Mouse (Mus musculus) C2C12 (cell line): ENCODE results near the gene Chn2. TPM values are rescaled to one million over a fixed set of nuclear protein-coding genes. Genes with fewer than 3 reads are reported as not detected.

Experiments
- H3K27me3 ChIP-seq: one replicate; pipeline ENCODE4 v1.6.1; 2011; ENCODE audit not compliant: control insufficient read depth, insufficient read depth, insufficient read length
- H3K36me3 ChIP-seq: one replicate; pipeline ENCODE4 v1.6.1; 2011; ENCODE audit not compliant: control insufficient read depth, insufficient read depth
- H3K4me3 ChIP-seq: one replicate; pipeline ENCODE4 v1.5.1; 2011; ENCODE audit warnings: mild to moderate bottlenecking, control low read depth; ENCODE audit not compliant: poor library complexity, insufficient read depth, severe bottlenecking
- H3K79me2 ChIP-seq: one replicate; pipeline ENCODE4 v1.6.1; 2011; ENCODE audit not compliant: control insufficient read depth, insufficient read depth
- H3K79me3 ChIP-seq: one replicate; pipeline ENCODE4 v1.6.1; 2011; ENCODE audit warnings: low read depth, control low read depth
- H3ac ChIP-seq: one replicate; pipeline ENCODE3; 2011; ENCODE audit warnings: low read depth; ENCODE audit not compliant: control insufficient read depth, insufficient read length
- CEBPB ChIP-seq: IDR thresholded peaks from one replicate; pipeline ENCODE4 v1.6.1; 2011; ENCODE audit warnings: low read depth, mild to moderate bottlenecking, control low read depth, moderate library complexity
- CTCF ChIP-seq: IDR thresholded peaks from one replicate; pipeline ENCODE4 v1.5.1; 2011; ENCODE audit not compliant: control insufficient read depth, insufficient read depth, insufficient read length
- FOSL1 ChIP-seq: IDR thresholded peaks from one replicate; pipeline ENCODE4 v1.8.0; 2011; ENCODE audit warnings: mild to moderate bottlenecking, low read length; ENCODE audit not compliant: poor library complexity, insufficient read depth, severe bottlenecking
- MAX ChIP-seq: IDR thresholded peaks from one replicate; pipeline ENCODE4 v1.6.1; 2011; ENCODE audit warnings: mild to moderate bottlenecking, control low read depth
- MYOD1 ChIP-seq: IDR thresholded peaks from one replicate; pipeline ENCODE4 v1.6.1; 2011; ENCODE audit warnings: low read depth; ENCODE audit not compliant: control insufficient read depth, insufficient read length
- MYOG ChIP-seq: IDR thresholded peaks from one replicate; pipeline ENCODE4 v1.6.1; 2011; ENCODE audit not compliant: control insufficient read depth, insufficient read length; ENCODE audit errors: extremely low read depth
- USF1 ChIP-seq: IDR thresholded peaks from one replicate; pipeline ENCODE4 v1.6.1; 2011; ENCODE audit warnings: low read depth, mild to moderate bottlenecking, control low read depth, moderate library complexity
- polyA plus RNA-seq: library from polyadenylated mRNA; unstranded; fragments of >200 nt; fragmentation: generic; extraction: Trizol; gene quantifications from one replicate; pipeline ENCODE4 v1.2.1, GENCODE M21; 2012; ENCODE audit warnings: missing spikeins

Chn2 gene
- polyA plus RNA-seq, 1 experiment = 6.4 TPM

GRCm38 (mm10) chr6:54043536-54043935, 4.2 kb downstream of the Chn2 start:
- no peaks in the 10 kb centered on the region for H3K36me3 ChIP-seq
- no peak overlapping the region for H3ac ChIP-seq
- H3K4me3 ChIP-seq = no peak overlapping the region
- no peaks in the 10 kb centered on the region for H3K27me3 ChIP-seq
- no peaks in the 10 kb centered on the region for H3K79me2 ChIP-seq
- H3K79me3 ChIP-seq = no peaks in the 10 kb centered on the region
- TF ChIP-seq MAX (no peak), CEBPB (no peak), USF1 (no peak), MYOD1 (no peak), FOSL1 (no peak), MYOG (no peak), CTCF (no peak)

- Histone ChIP-seq H3K27me3 (no peaks in the 10 kb centered on the region), H3ac (no peak overlapping the region), H3K4me3 (no peak overlapping the region), H3K79me3 (no peaks in the 10 kb centered on the region), H3K36me3 (no peaks in the 10 kb centered on the region), H3K79me2 (no peaks in the 10 kb centered on the region)
- TF ChIP-seq CTCF = no peak
- no peak for TF ChIP-seq CEBPB
- TF ChIP-seq MYOD1 = no peak
- no peak for TF ChIP-seq FOSL1
- TF ChIP-seq MAX = no peak
- TF ChIP-seq USF1 = no peak
- TF ChIP-seq MYOG = no peak
Observed at GRCm38 (mm10) chr6:54045748-54046721, 6.7 kb downstream of the Chn2 start.

GRCm38 (mm10) chr6:54046884-54047747, 7.8 kb downstream of the Chn2 start:
- Histone ChIP-seq H3K4me3 (no peak overlapping the region), H3K79me2 (no peaks in the 10 kb centered on the region), H3K27me3 (no peaks in the 10 kb centered on the region), H3K79me3 (no peaks in the 10 kb centered on the region), H3K36me3 (no peaks in the 10 kb centered on the region), H3ac (no peak overlapping the region)
- no peak for TF ChIP-seq MYOD1
- TF ChIP-seq MAX = no peak
- no peak for TF ChIP-seq MYOG
- no peak for TF ChIP-seq FOSL1
- no peak for TF ChIP-seq USF1
- TF ChIP-seq CEBPB = no peak
- TF ChIP-seq CTCF = no peak

- TF ChIP-seq FOSL1 (no peak), CEBPB (peak; percentile 42)
- Histone ChIP-seq H3K79me2 (no peaks in the 10 kb centered on the region), H3K79me3 (no peaks in the 10 kb centered on the region), H3K36me3 (no peaks in the 10 kb centered on the region), H3K27me3 (no peaks in the 10 kb centered on the region), H3K4me3 (no peak overlapping the region), H3ac (no peak overlapping the region)
Observed at GRCm38 (mm10) chr6:54048768-54049167, 9.4 kb downstream of the Chn2 start.

- Histone ChIP-seq H3K79me2 (no peaks in the 10 kb centered on the region), H3K79me3 (no peaks in the 10 kb centered on the region), H3K36me3 (no peaks in the 10 kb centered on the region), H3K27me3 (no peaks in the 10 kb centered on the region), H3ac (no peak overlapping the region), H3K4me3 (no peak overlapping the region)
- TF ChIP-seq MAX (no peak), FOSL1 (no peak), USF1 (no peak), MYOG (no peak), CEBPB (no peak), MYOD1 (no peak), CTCF (no peak)
Observed at GRCm38 (mm10) chr6:54051173-54051572, 11.8 kb downstream of the Chn2 start.

- no peak for TF ChIP-seq CTCF
- TF ChIP-seq MYOG = no peak
- no peak for TF ChIP-seq MAX
- no peak for TF ChIP-seq MYOD1
- H3K36me3 ChIP-seq = no peaks in the 10 kb centered on the region
- H3K27me3 ChIP-seq = no peaks in the 10 kb centered on the region
- H3K4me3 ChIP-seq = no peak overlapping the region
- no peak overlapping the region for H3ac ChIP-seq
- H3K79me3 ChIP-seq = no peaks in the 10 kb centered on the region
- H3K79me2 ChIP-seq = no peaks in the 10 kb centered on the region
Observed at GRCm38 (mm10) chr6:54052124-54052523, 12.8 kb downstream of the Chn2 start.
